Mouse (Mus musculus) cerebellum, adult 2 months (tissue): ENCODE results near the gene Lrrc55.

ENCODE experiments used
- CTCF ChIP-seq: fragments of 200-500 bp; IDR thresholded peaks from 2 replicates; pipeline ENCODE4 v1.5.1; 2011; ENCODE audit warnings: low read depth, mild to moderate bottlenecking, control low read depth, low read length, moderate library complexity, borderline replicate concordance; ENCODE audit not compliant: insufficient read depth
- POLR2A ChIP-seq: fragments of 200-500 bp; IDR thresholded peaks from 2 replicates; pipeline ENCODE4 v1.6.1; 2011; ENCODE audit warnings: low read length, control low read depth, borderline replicate concordance; ENCODE audit not compliant: insufficient read depth

GRCm38 (mm10) chr2:85172071-85172762, 24.8 kb downstream of the Lrrc55 start:
- no peak for TF ChIP-seq POLR2A
- TF ChIP-seq CTCF = no peak
